Mouse (Mus musculus) erythroblast, embryonic 14.5 days (primary cell): ENCODE measurements around the gene Itga9.

Experiments used
- GATA1 ChIP-seq: IDR thresholded peaks from 2 replicates; pipeline ENCODE4 v1.6.1; 2012; ENCODE audit warnings: low read length, inconsistent platforms, mixed read lengths
- TAL1 ChIP-seq: IDR thresholded peaks from 3 replicates; pipeline ENCODE4 v1.6.1; 2012; ENCODE audit warnings: low read length, inconsistent platforms, mixed read lengths

- TF ChIP-seq GATA1: no peak
- TF ChIP-seq TAL1: no peak
Measured at GRCm38 (mm10) chr9:118611111-118611541, 4.6 kb downstream of the Itga9 start.
